Mouse (Mus musculus): Measurements from ENCODE around the gene Foxi2.
A peak's percentile ranks its signal among the peaks of the same experiment; 100 is the strongest.

Gene Foxi2

DNA sequence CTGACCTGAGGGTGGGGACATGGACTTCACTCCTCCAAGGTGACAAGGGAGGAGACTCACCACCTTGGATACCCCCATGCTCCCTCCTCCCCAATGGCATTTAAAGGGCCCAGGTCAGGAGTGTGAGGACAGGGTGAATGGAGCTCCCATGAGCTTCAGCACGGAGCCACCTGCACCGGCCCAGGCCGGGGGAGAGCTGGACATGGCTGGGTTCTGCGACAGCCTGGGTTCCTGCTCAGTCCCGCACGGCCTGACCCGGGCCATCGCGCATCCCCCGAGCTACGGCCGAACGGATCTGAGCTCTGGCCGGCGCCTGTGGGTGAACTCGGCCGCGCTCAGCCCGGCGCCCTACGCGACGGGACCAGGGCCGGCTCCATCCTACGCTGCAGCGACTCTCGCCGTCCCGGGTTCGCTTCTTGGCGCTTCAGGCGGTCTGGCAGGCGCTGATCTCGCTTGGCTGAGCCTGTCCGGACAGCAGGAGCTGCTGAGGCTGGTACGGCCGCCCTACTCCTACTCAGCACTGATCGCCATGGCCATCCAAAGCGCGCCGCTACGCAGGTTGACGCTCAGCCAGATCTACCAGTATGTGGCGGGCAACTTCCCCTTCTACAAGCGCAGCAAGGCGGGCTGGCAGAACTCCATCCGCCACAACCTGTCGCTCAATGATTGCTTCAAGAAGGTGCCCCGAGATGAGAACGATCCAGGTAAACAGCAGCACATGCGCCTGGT lies at the start of gene Foxi2:
Gene Foxi2 (plus strand): TSS at position 72 of the 729 bp plus-strand sequence.
- no peak for DNase-seq

DNA sequence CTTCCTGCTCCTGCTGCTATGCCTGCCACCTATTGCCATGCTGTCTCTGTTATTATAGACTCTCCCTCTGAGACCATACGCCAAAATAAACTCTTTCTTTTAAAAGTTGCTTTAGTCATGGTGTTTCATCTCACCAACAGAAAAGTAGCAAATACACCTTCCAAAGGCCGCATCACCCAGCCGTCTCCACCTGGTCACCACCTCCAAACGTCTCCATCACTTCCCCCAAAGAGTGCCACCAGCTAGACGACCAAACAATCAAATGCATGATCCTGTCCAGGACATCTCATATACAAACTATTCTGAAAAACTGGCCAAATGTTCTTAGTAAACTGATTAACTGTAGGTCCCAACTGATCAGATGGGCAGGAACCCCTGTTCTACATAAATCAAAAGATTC lies 45.5 kb upstream of the Foxi2 start:
- DNase-seq, result no peak

DNA sequence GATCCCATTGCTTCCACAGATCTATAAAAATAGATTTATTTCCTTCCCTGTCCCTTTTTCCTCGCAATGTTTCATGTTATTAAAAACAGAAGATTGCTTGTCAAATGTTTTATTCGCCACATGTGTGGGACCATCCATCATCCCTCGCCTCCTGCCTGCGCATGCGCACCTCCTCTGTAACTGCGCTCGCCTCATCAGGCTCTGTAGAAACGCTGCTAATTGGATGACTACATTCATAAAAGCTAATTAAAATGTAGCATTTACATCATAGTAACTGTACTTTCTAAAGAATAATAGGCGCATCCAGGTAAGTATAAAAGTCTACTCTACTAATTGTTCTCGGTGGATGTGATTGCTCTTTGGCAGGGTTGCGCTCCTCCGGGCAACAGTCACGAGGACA lies 34.1 kb upstream of the Foxi2 start:
- no peak for DNase-seq

DNA sequence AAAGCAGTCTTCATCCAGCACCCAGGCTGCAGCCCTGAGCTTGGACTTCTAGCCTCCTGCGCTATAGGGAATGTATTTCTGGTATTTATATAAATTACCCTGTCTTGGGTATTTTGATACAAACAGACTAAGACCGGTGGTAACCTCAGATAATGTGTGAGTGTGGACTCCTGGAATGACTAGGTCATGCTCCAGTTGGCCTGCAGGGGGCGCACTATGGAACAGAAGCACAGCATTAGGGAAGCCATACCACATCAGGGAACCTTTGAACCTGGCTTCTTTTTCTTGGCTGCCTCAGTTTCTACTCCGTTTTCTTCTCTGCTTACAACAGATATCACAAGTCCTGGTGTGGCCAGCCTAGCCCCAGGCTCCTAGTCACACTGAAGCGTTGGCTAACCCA lies 33.2 kb upstream of the Foxi2 start:
- peak; percentile 7 to 21 for DNase-seq

DNA sequence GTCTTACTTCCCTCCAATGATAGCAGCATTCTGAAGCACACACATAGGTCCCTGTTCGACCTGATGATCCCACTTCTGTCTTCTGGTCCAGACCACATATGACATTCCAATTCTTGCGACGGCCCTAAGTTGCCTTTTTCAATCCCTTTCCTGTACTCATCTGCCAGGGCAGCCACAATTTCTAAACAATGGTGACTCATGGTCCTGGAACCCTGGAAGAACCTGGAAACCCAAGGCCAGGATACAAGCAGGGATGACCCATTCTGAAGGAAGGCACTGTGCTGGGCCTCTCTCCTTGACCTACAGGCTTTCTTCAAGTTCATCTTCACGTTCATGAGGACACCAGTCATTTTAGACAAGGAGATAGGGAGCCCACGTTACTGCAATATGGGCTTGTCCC lies 31.8 kb upstream of the Foxi2 start:
- no peak for DNase-seq

DNA sequence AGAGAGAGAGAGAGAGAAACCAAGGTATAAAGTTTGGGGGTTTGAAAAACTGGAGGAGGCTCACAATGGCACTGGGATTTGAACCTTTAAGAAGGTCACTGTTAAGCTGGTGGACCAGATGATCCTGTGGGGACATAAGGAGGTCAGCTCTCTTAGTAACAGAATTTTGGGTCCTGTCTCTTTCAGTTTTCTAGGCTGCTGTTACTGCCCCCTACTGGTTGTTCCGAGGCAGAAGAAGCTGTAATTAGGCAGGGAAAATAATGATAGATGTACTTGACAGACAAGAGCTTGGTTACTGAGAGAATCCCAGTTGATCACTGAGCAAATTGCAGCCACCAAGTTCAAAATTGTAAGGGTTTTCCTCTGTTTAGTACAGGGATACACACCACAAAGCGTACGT lies 21.1 kb upstream of the Foxi2 start:
- DNase-seq, result no peak

DNA sequence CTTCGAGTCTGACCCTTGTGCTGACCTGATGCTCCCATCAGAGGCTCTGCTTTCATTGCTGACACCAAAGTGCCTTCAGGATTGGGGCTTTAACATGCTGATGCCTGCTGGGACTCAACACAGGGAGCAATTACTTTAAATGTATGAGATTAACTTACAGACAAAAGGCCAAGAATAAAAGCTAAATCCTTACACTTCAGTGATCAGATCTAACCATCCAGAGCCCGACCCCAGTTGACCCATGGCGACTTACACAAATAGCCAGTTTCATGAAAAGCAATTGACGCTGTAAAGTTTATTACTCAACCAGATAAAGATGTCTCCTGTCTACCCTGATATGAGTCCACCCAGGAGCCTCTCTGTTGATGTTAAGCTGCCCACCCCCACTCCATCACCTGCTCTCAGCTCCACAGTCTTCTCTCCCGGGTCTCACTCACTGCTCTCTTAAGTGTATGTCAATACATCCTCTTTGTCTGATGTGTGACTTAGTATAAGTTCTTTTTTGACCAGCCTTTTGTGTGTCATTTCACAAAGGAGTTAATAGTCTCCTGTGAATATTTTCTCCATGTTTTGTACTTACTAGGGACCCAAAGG lies 17.1 kb upstream of the Foxi2 start:
- DNase-seq, result no peak

DNA sequence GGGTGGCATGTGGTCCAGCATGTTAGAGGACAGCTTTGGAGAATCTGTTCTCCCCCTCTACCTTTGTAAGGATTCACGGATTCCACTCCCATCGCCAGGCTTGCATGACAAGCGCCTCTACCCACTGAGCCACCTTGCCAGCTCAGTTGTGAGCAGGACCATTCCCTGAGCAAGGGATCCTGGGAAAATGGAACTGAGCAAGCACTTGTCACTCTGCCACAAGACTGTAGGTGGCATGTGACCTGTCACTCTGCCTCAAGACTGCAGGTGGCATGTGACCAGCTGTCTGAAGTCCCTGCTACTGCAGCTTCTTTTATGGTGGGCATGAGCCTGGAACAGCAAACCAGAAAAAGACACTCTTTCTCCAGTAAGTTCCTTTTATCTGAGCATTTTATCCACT lies 15.7 kb upstream of the Foxi2 start:
- DNase-seq, result no peak

DNA sequence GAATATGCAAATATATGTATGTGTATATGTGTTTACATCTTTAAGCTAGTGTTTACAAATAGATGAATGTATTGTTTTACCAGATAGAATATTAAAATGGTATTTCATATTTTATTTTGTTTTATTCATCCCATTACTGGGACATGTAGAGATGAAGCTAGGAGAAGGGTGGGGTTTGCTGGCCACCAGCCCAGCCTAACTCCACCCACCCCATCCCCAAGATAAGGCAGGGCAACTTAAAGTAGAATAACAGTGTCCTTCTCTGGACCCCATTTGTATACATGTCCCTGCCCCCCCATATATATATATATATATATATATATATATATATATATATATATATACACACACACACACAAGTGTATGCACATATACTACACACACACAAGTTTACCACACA lies 14.9 kb upstream of the Foxi2 start:
- DNase-seq, result no peak

DNA sequence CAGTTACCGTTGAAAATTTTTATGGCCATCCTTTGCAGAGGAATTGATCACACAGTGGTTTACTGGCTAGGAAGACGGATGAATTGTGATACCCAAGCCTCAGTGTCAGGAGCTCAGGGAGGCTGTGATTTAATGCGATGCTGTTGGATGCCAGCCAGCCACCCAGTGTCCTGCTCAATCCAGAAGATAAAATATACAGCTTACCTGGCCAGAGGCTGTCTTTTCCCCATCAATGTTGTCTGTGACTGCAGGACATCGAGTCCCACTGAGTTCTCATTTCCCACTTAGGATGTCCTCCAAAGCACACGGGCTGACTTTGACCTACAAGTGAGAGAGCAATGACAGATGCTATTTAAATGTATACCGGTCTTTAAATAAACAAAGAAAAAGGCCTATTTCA lies 13.0 kb upstream of the Foxi2 start:
- DNase-seq, result no peak

DNA sequence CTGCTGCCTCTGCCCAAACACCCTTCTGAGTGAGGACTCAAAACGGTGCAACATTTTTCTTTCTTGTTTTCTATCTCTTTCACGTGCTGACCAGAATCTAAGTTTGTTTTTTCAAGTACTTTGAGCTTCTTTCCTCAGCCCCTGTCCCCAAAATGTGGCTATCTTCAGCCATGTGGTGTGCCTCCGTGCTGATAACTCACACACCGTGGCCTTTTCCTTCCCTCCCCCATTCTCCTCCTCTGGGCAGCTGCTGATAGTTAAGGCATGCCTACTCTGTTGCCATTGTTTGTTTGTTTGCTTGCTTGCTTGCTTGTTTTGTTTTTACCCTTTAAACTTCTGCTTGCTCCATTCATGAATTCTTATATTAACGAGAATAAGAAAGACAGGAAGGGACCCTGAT lies 12.2 kb upstream of the Foxi2 start:
- DNase-seq, result no peak

DNA sequence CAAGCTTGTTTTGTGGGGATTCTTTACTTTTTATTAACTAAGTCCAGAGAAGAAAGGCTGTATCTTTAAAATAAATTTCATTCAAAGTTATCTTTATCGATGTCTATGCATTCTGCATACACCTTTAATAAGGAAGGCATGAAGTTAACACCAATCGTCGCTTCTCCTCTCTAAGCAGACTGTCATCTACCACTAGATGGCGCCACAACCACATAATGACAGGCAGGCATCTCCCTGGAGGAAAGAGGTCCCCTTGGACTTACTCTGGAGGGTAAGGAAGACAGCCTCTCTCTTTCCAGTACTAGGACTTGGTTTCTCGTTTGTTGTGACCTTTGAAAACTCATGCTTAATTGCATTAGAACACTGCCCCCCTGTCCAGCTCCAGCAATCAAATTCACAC lies 6.7 kb upstream of the Foxi2 start:
- DNase-seq, result peak; percentile 23 to 29

DNA sequence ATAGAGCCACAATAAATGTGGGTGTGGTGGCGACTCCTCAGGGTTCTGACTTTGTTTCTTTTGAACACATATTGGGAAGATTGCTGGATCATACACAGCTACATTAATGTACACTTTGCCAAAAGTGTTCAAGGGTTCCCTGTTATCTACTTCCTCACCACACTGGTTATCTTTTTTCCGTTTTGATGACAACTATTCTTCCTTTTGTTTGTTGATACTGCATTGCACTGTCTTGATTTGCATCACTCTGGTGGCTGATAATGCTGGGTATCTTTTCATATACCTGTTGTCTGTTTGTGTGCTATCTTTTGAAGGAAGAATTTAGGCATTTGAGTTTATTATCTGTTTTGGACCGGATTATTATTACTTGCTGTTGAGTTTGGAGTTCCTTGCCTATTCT lies 3.3 kb upstream of the Foxi2 start:
- no peak for DNase-seq

DNA sequence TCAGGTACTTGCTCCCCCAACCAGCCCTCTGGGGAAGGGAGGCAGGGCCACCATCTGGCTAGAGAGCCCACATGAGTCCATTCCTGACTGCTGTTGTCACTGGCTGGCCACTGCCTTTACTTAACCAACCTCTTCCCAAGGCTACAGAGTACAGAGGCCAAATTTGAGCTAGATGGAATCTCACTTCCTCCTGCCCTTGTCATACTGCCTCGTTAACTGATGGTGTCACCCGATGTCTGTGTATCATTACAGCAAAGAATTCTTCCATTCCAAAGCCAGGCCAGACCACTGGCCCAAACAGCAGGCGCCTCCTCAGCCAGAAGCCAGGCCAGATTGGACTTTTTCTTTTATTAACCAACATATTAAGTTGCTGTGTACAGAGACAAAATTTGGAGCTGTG lies 1.6 kb upstream of the Foxi2 start:
- DNase-seq, result no peak

DNA sequence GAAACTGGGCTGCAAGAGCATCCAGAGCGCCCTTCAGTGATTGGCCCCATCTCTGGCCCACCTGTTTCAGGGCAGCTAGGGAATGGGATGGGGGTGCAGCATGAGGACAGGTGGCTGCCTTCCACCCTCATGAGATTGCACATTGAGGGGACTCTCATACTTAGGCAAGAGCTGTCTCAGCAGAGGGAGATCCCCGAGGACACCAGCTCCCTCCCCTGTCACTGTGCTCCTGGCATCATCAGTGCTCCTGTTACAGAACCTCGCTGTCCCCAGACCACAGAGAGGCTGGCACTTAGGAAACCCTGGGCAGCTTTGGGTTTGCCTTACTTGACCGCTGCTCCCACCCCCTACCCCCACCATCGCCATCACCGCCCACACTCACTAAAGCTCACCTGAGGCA lies 2.2 kb downstream of the Foxi2 start:
- no peak for DNase-seq

DNA sequence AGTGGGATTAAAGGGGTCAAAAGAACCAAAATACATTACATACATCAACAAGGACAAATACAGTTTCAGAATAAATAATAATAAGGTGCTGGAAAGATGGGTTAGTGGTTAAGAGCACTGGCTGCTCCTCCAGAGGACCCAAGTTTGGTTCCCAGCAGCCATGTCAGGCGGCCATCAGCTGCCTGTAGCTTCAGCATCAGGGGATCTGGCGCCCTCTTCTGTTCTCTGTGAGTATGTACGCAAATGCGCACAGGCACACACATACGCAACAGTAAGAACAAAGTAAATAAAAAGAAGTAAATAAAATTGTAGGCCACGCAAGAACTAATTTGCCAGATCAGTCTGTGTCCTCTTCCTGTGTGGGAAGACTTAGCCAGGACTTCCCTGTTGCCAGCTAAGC lies 18.7 kb downstream of the Foxi2 start:
- DNase-seq, result no peak

DNA sequence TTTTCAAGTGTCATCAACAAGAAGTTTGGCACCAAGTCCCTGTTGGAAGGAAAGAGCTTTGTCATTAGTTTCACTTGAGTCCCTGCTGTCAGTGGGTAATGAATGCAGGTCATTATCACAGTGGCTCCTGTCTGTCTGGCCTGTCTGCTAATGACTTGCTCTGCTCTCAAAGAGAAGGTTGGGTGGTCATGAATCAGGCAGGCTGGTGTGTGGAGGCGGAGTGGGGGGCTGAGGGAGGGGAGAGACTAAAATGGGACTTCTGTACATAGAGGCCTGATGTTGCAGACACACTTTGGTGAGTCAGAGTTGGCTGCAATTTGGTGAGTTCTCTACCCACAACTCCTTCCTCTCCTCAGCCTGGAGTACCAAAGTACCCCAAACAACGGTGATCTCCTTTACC lies 20.8 kb downstream of the Foxi2 start:
- DNase-seq, result no peak

DNA sequence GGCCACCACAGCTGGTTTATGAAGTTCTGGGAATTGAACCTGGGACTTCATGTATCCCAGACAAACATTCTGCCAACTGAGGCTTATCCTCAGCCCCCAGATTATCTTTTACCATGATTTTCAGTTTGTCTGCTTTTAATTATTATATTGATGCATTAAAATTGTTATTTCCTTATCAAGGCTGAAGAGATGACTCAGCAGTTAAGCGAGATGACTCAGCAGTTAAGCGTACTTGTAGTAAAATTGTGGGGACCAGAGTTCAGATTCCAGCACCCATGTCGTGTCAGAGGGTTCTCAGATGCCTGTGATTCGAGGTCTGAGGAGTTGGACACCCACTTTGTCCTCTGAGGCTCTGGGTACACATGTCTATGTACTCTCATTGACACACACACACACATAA lies 33.8 kb downstream of the Foxi2 start:
- no peak for DNase-seq

DNA sequence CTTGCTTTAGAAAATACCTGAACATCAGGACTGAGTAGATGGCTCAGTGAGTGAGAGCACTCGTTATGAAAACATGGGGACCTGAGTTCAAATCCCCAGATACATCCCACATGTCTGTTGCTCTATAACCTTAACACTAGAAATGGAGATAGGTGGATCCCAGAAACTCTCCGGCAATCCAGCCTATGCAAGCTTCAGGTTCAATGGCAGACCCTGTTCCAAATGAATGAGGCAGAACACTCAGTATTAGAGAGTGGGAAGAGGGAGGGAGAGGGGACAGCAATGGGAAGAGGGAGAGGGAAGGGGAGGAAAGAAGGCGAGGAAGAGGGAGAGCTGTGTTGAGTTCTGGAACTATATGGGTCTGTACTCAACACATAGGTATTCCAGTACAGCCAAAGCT lies 41.2 kb downstream of the Foxi2 start:
- no peak for DNase-seq

DNA sequence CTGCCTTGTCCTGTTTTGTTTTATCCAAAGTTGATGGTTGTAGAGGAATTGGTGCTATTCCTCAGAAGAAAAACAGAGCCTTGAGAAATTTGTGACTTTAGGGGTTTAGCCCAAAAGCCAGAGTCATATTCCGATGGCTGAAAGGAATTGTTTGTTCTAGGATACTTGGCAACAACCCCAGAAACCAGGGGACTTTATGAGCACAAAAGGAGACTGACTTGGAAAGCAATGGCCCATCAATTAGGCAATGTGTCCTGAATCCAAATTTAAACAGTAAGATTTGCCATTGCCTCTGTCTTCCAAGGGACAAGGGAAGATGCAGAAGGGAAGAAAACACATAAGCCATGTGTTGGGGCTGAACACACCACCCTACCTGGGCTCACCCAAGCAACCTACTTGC lies 42.3 kb downstream of the Foxi2 start:
- DNase-seq, result no peak

DNA sequence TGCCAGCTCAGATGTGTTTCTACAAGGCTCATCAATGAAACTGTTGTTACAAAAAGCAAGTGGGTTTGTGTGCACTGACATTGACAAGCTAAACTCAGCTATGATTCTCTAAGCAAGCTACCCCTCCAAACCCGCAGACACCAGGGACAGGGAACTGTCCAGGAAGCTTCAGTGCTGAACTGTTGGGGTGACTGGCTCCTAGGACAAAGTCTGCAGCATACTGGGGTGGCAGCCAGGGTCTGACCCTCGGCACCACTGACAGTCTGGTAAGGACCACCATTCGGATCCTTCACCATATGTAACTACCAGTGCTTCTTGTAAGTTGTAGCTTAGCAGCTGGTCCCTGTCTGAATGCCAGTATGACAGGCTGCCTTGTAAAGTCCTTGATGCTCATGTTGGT lies 43.6 kb downstream of the Foxi2 start:
- DNase-seq, result no peak

Data from thymus, postnatal 36 days (tissue).